Mouse (Mus musculus) MEL (cell line): ENCODE measurements around the gene Hhatl. TPM values are rescaled to one million over a fixed set of nuclear protein-coding genes. Genes with fewer than 3 reads are reported as not detected.

Experiments used
- DNase-seq: peaks from one replicate; pipeline ENCODE4 v3.0.0; 2011; ENCODE audit warnings: low read depth, low spot score
- H3K27ac ChIP-seq: 2 replicates; pipeline ENCODE4 v1.5.1; 2012; ENCODE audit warnings: low read depth, mild to moderate bottlenecking, control low read depth, low read length, moderate library complexity; ENCODE audit not compliant: control insufficient read depth
- H3K27me3 ChIP-seq, 2 experiments: fragments of 150-350 bp in 1 of 2; sonication (generic) in 1 of 2; 2 replicates each; pipeline ENCODE4 v1.6.1; 2012; ENCODE audit warnings: low read length in 2 of 2, mild to moderate bottlenecking in 2 of 2, improper control_type of control experiment in 1 of 2, moderate library complexity in 1 of 2; ENCODE audit not compliant: insufficient read depth in 2 of 2, control insufficient read depth in 1 of 2
- H3K36me3 ChIP-seq, 2 experiments: 2 replicates each; pipeline ENCODE4 v1.6.1; 2012 to 2014; ENCODE audit warnings: low read length in 2 of 2, improper control_type of control experiment in 1 of 2, inconsistent platforms in 1 of 2, mild to moderate bottlenecking in 1 of 2; ENCODE audit not compliant: insufficient read depth in 2 of 2, control insufficient read depth in 1 of 2
- H3K4me1 ChIP-seq, 2 experiments: fragments of 150-350 bp in 1 of 2; sonication (generic) in 1 of 2; 2 replicates each; pipeline ENCODE4 v1.6.1; 2012; ENCODE audit warnings: low read length in 2 of 2, improper control_type of control experiment in 1 of 2, mild to moderate bottlenecking in 1 of 2; ENCODE audit not compliant: insufficient read depth in 2 of 2, control insufficient read depth in 1 of 2
- H3K4me3 ChIP-seq, 2 experiments: fragments of 150-350 bp in 1 of 2; sonication (generic) in 1 of 2; 2 replicates each; pipeline ENCODE4 v1.5.1; 2012; ENCODE audit warnings: low read depth in 2 of 2, low read length in 2 of 2, mild to moderate bottlenecking in 2 of 2, moderate library complexity in 2 of 2, control low read depth in 1 of 2, improper control_type of control experiment in 1 of 2; ENCODE audit not compliant: control insufficient read depth in 1 of 2, insufficient read depth in 1 of 2
- H3K79me2 ChIP-seq: 2 replicates; pipeline ENCODE4 v1.6.1; 2012; ENCODE audit warnings: mild to moderate bottlenecking, low read length, moderate library complexity; ENCODE audit not compliant: control insufficient read depth, poor library complexity, insufficient read depth
- H3K9ac ChIP-seq: 2 replicates; pipeline ENCODE4 v1.6.1; 2012; ENCODE audit warnings: low read depth, mild to moderate bottlenecking, control low read depth, low read length, moderate library complexity; ENCODE audit not compliant: control insufficient read depth, poor library complexity, severe bottlenecking
- H3K9me3 ChIP-seq: fragments of 150-350 bp; sonication (generic); replicated peaks from 2 replicates; pipeline ENCODE4 v1.6.1; 2012; ENCODE audit warnings: mild to moderate bottlenecking, low read length, improper control_type of control experiment, moderate library complexity; ENCODE audit not compliant: insufficient read depth
- CHD1 ChIP-seq: IDR thresholded peaks from 2 replicates; pipeline ENCODE4 v1.6.1; 2012; ENCODE audit warnings: low read depth, mild to moderate bottlenecking, inconsistent platforms, low read length, improper control_type of control experiment
- CHD2 ChIP-seq: IDR thresholded peaks from 2 replicates; pipeline ENCODE4 v1.6.1; 2011; ENCODE audit warnings: low read length, improper control_type of control experiment
- EP300 ChIP-seq, 2 experiments: IDR thresholded peaks; 2 replicates each; pipeline ENCODE4 v1.6.1; 2011; ENCODE audit warnings: improper control_type of control experiment in 2 of 2, low read length in 2 of 2, low read depth in 1 of 2, mild to moderate bottlenecking in 1 of 2
- ETS1 ChIP-seq: IDR thresholded peaks from 2 replicates; pipeline ENCODE4 v1.6.1; 2012; ENCODE audit warnings: low read depth, mild to moderate bottlenecking, inconsistent platforms, low read length, improper control_type of control experiment, moderate library complexity
- GABPA ChIP-seq: IDR thresholded peaks from 2 replicates; pipeline ENCODE4 v1.6.1; 2012; ENCODE audit warnings: low read depth, mild to moderate bottlenecking, inconsistent platforms, low read length, improper control_type of control experiment, moderate library complexity
- JUND ChIP-seq: IDR thresholded peaks from 2 replicates; pipeline ENCODE4 v1.6.1; 2011; ENCODE audit warnings: low read depth, mild to moderate bottlenecking, improper control_type of control experiment, low read length
- KAT2A ChIP-seq: conservative IDR thresholded peaks from 2 replicates; pipeline ENCODE4 v1.6.1; 2012; ENCODE audit warnings: low read depth, low read length, improper control_type of control experiment, inconsistent platforms
- MAZ ChIP-seq: IDR thresholded peaks from 2 replicates; pipeline ENCODE4 v1.6.1; 2012; ENCODE audit warnings: low read depth, mild to moderate bottlenecking, inconsistent platforms, low read length, improper control_type of control experiment
- MXI1 ChIP-seq: IDR thresholded peaks from 2 replicates; pipeline ENCODE4 v1.6.1; 2011; ENCODE audit warnings: mild to moderate bottlenecking, low read depth, low read length, improper control_type of control experiment
- MYC ChIP-seq: IDR thresholded peaks from 2 replicates; pipeline ENCODE4 v1.6.1; 2011; ENCODE audit warnings: low read depth, mild to moderate bottlenecking, low read length, improper control_type of control experiment, moderate library complexity
- POLR2AphosphoS2 ChIP-seq: IDR thresholded peaks from 2 replicates; pipeline ENCODE4 v1.6.1; 2011; ENCODE audit warnings: low read length, improper control_type of control experiment
- POLR2AphosphoS5 ChIP-seq: IDR thresholded peaks from 2 replicates; pipeline ENCODE4 v1.6.1; 2012; ENCODE audit warnings: low read depth, borderline replicate concordance, mild to moderate bottlenecking, inconsistent platforms, low read length, moderate library complexity, mixed read lengths
- RAD21 ChIP-seq: IDR thresholded peaks from 2 replicates; pipeline ENCODE4 v1.6.1; 2011; ENCODE audit warnings: mild to moderate bottlenecking, low read depth, low read length, improper control_type of control experiment
- SMC3 ChIP-seq: IDR thresholded peaks from 2 replicates; pipeline ENCODE4 v1.6.1; 2011; ENCODE audit warnings: low read depth, low read length, improper control_type of control experiment
- TAL1 ChIP-seq: IDR thresholded peaks from 2 replicates; pipeline ENCODE4 v1.6.1; 2012; ENCODE audit warnings: mild to moderate bottlenecking, inconsistent platforms, low read length, moderate library complexity, mixed read lengths
- UBTF ChIP-seq: IDR thresholded peaks from 2 replicates; pipeline ENCODE4 v1.6.1; 2012; ENCODE audit warnings: low read depth, mild to moderate bottlenecking, inconsistent platforms, low read length, improper control_type of control experiment, moderate library complexity, borderline replicate concordance; ENCODE audit not compliant: insufficient read depth
- USF1 ChIP-seq: IDR thresholded peaks from 2 replicates; pipeline ENCODE4 v1.6.1; 2014; ENCODE audit warnings: low read depth, mild to moderate bottlenecking, inconsistent platforms, low read length, improper control_type of control experiment, moderate library complexity
- ZKSCAN1 ChIP-seq: IDR thresholded peaks from 2 replicates; pipeline ENCODE4 v1.6.1; 2012; ENCODE audit warnings: low read depth, mild to moderate bottlenecking, inconsistent platforms, low read length, improper control_type of control experiment, moderate library complexity
- ZMIZ1 ChIP-seq: IDR thresholded peaks from 2 replicates; pipeline ENCODE4 v1.6.1; 2012; ENCODE audit warnings: low read depth, mild to moderate bottlenecking, inconsistent platforms, low read length, improper control_type of control experiment, moderate library complexity
- ZNF384 ChIP-seq: IDR thresholded peaks from 2 replicates; pipeline ENCODE4 v1.6.1; 2012; ENCODE audit warnings: low read depth, mild to moderate bottlenecking, inconsistent platforms, low read length, improper control_type of control experiment
- polyA plus RNA-seq, 2 experiments: library from polyadenylated mRNA; stranded (reverse) in 1 of 2; unstranded in 1 of 2; fragments of >175 nt in 1 of 2; fragments of >200 nt in 1 of 2; gene quantifications; 2 replicates each; pipeline versions ENCODE4 v1.2.1 to v1.2.4; 2012; ENCODE audit warnings: low replicate concordance in 2 of 2, low read depth in 1 of 2; ENCODE audit not compliant: insufficient read length in 2 of 2, insufficient read depth in 1 of 2, missing spikeins in 1 of 2
- total RNA-seq: library from RNA; depleted of rRNA; stranded (reverse); fragments of 300-350 nt; gene quantifications from 2 replicates; pipeline ENCODE4 v1.2.3, GENCODE M21; 2012

The Hhatl gene
- total and polyA plus RNA-seq, 3 experiments = not detected

DNA sequence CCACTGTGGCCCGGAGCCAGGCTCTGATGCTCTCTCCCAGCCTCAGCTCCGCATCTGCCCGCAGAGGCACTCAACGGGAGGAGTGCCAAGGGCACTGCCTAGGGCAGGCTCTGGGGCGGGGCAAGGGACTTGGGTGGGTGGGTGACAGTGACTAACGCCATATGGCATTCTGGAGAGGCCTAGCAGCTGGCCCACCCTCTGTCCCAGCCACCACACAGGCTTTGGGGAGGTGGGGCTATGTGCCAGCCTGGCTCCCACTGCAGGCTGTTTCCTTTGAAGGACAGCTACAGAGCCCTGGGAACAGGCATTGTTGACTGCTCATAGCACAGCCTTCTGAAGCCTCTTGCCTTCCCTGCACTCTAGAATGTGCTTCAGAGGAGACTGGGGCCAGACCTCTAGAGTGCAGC lies 30.3 kb upstream of the Hhatl start:
- no peak for TF ChIP-seq JUND
- no peak for TF ChIP-seq CHD2
- no peak for TF ChIP-seq MYC
- TF ChIP-seq ETS1 = no peak
- TF ChIP-seq SMC3 = no peak
- no peak for TF ChIP-seq KAT2A
- no peak for TF ChIP-seq GABPA
- no peak for TF ChIP-seq UBTF
- TF ChIP-seq POLR2AphosphoS5 = no peak
- TF ChIP-seq TAL1 = no peak
- no peak for TF ChIP-seq ZMIZ1
- peaks cover 0 to 2% of the 10 kb centered on the region in 2 experiments; a peak in 2 of 4 replicates for H3K27me3 ChIP-seq
- H3K36me3 ChIP-seq = no peaks in the 10 kb centered on the region
- no peak overlapping the region for H3K9ac ChIP-seq
- no peak overlapping the region for H3K27ac ChIP-seq
- no peak for DNase-seq
- H3K79me2 ChIP-seq = no peaks in the 10 kb centered on the region
- no peak overlapping the region for H3K4me3 ChIP-seq
- no peaks in the 10 kb centered on the region for H3K4me1 ChIP-seq
- H3K9me3 ChIP-seq = no peaks in the 10 kb centered on the region

DNA sequence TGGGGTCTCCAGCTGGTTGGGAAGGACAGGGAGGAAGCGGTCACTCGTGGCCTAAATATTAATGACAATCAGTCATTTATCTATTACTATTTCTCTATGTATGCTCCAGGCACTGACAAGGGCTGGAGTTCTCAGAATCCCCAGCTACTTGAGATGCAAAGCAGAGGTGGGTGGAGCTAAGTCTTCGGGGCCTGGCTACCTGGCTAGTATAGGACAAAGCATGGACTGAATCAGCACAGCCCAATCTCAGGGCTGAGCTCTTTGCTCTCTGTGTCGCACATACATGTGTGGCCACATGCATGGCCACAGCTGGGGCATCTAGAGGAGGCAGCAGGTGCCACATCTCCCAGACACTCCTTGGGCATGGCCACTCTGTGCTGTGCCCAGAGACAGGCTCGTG lies 28.5 kb upstream of the Hhatl start:
- no peaks in the 10 kb centered on the region for H3K4me1 ChIP-seq
- no peak overlapping the region for H3K4me3 ChIP-seq
- no peak overlapping the region for H3K27ac ChIP-seq
- H3K36me3 ChIP-seq = no peaks in the 10 kb centered on the region
- peaks cover 0 to 2% of the 10 kb centered on the region in 2 experiments; a peak in 2 of 4 replicates for H3K27me3 ChIP-seq
- no peak for DNase-seq
- no peaks in the 10 kb centered on the region for H3K79me2 ChIP-seq
- no peak overlapping the region for H3K9ac ChIP-seq
- TF ChIP-seq EP300 (IDR thresholded peaks at IDR 0.05; ENCODE audit: low read depth in 1 of 2, low read length in 2 of 2) (no peak), POLR2AphosphoS2 (no peak), MYC (no peak), ZNF384 (no peak), RAD21 (no peak), MXI1 (no peak), SMC3 (no peak), USF1 (no peak), MAZ (no peak), ZKSCAN1 (no peak), GABPA (no peak), CHD1 (no peak)
- TF ChIP-seq, all 39 proteins: peak for 0
- H3K9me3 ChIP-seq = no peaks in the 10 kb centered on the region
